Mouse (Mus musculus): Measurements from ENCODE around the gene Mef2c. TPM values are rescaled to one million over a fixed set of nuclear protein-coding genes. Genes with fewer than 3 reads are reported as not detected.

The Mef2c gene
- total RNA-seq, 2 experiments from 2014 or later = 119 to 131 TPM

DNA sequence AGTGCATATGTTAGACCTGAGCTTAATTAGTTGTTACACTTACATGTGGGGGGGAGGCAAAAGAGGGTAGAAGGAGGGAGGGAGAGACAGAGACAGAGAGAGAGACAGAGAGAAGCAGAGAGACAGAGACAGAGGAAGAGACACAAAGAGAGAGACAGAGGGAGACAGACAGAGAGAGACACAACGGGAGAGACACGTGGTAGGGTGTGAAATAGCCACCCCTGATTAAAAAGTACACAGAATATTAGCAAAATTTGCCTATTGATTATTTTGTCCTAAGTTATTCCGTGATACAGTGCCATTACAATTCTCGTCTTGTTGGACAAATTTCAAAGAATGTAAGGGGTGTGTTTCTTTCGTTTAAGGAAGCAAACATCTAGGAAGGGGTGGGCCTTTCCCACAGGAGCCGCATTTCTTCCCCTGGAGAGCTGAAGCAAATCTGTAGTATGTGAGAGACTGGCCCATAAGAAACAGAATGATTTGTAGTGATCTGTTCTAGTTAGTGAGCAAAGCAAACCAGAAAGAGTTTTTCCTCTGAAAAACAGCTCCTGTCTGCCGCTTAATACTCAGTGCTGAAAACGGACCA, 26.0 kb downstream of the Mef2c start:
- no peak for DNase-seq (ENCODE audit: low spot score in 2 of 2)
- TF ChIP-seq CTCF (conservative IDR thresholded peaks at IDR 0.05) = no peak
- peak overlapping the region; percentile 73 for H3K27ac ChIP-seq
- H3K4me3 ChIP-seq = peak overlapping the region; percentile 64

DNA sequence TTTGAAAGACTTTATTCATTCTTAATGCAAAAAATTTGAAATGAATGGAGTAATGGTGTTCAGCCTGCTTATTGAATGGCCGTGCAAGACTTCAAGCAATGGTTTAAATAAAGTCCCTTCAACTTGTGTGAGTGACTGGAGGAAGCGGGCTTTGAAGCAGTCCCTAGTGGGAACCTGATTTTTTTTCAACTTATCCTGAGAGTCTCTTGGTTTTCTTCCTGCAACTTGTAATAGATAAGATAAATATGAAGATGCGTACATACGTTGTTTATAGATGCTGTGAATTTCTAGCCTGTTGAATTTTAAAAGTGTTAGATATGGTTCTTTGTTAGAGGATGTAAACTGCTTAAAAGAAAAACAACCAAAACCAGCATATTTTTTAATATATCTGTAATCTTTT, 27.1 kb downstream of the Mef2c start:
- Histone ChIP-seq H3K27ac (peak overlapping the region; percentile 73), H3K4me3 (no peak overlapping the region; the same call in 1 of the 2 replicates)
- no peak for DNase-seq (ENCODE audit: low spot score in 2 of 2)
- no peak for TF ChIP-seq CTCF (conservative IDR thresholded peaks at IDR 0.05)

DNA sequence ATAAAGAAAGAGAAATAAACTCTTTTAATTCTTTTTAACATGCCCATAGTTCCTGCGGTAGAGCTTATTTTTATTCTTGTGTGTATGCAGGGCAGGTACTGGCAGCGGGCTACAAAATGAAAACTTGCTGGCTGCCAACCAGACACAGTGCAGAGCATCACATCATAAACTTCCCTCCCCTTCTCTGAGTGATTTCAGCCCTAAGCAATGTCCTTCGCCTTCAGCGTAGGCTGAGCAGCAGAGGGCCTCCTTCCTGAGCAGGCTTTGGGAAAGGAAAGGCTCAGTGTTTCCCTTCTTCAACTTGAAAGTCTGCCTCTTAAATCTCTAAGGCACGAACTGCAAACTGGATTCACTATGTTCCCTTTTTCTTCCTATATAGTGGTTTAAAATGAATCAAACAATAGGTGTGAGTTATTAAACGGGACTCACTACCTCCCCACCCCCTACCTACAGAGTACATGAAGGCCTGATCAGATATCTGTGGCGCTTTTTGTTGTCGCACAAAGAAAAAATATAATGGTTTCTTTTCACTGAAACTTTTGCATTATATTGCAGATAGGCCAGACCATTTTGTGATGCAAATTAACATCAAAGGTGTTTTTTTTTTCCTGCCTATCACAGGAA, 28.2 kb downstream of the Mef2c start:
- Histone ChIP-seq H3K27ac (peak overlapping the region; percentile 73), H3K4me3 (peak overlapping the region; percentile 17; the same call in 1 of the 2 replicates)
- DNase-seq (ENCODE audit: low spot score in 2 of 2) = peak in 1 of 2 experiments; percentile 26
- TF ChIP-seq CTCF (conservative IDR thresholded peaks at IDR 0.05) = peak; percentile 41

DNA sequence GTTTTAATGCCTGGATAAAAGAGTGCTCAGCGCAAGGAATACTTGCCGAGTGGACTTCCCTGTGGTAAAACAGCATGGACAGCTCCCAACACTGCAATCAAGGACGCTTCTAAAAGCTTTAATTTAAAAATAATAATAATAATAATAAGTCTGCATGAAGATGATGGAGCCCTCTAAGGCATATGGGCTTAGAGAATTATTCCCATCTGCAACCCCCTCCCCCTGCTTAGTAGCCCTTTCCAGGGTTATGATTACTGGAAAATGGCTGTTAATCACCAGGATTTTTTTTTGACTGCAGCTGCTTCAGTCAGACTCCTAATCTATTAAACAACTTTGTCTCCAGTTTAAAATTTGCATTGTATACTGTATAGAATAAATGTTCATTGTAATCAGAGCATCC, 32.5 kb downstream of the Mef2c start:
- no peak for TF ChIP-seq CTCF (conservative IDR thresholded peaks at IDR 0.05)
- Histone ChIP-seq H3K4me3 (no peak overlapping the region), H3K27ac (peak overlapping the region; percentile 46)
- no peak for DNase-seq (ENCODE audit: low spot score in 2 of 2)

DNA sequence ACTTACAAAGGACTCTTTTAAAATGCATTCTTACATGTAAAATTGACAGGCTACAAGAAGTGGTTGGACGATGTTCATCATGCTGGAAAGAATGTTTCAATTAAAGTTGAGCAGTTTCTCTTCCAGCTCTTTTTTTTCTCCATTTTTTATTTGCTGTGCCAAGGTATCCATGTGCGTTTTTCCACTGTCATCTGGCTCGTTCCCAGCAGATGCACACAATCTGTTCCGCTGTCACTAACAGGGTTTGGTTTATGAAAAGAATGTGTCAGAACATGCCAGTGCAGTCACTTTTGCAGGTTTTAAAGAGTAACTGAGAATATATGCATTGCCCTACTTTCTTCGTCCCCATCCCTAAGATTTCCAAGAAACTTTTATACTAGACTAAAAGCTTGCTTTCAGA, 33.3 kb downstream of the Mef2c start:
- no peak overlapping the region for H3K4me3 ChIP-seq
- H3K27ac ChIP-seq = peak overlapping the region; percentile 46; the same call in 1 of the 2 replicates
- no peak for TF ChIP-seq CTCF (conservative IDR thresholded peaks at IDR 0.05)
- peak; percentile 67 to 77 for DNase-seq (ENCODE audit: low spot score in 2 of 2)

DNA sequence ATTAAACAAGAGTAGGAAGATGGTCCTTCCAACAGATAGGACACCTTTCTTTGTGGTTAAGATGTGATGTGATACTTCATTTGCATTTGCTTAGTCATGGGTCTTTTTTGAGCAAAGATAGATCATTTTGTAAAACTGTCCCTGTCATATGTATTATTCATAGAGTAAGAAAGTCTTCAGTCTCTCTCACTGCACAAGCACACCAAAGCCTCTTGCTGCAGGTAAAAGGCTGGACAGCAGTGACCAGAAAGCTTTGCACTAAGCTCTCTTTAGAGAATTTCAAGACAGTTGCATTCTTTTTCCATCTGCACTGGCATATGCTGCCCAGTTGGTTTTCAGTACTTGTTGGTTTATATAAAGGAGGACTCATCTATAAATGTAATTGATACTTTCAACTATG, 36.1 kb downstream of the Mef2c start:
- TF ChIP-seq CTCF (conservative IDR thresholded peaks at IDR 0.05) = no peak
- H3K4me3 ChIP-seq = no peak overlapping the region
- H3K27ac ChIP-seq = no peak overlapping the region; the same call in 1 of the 2 replicates
- no peak for DNase-seq (ENCODE audit: low spot score in 2 of 2)

DNA sequence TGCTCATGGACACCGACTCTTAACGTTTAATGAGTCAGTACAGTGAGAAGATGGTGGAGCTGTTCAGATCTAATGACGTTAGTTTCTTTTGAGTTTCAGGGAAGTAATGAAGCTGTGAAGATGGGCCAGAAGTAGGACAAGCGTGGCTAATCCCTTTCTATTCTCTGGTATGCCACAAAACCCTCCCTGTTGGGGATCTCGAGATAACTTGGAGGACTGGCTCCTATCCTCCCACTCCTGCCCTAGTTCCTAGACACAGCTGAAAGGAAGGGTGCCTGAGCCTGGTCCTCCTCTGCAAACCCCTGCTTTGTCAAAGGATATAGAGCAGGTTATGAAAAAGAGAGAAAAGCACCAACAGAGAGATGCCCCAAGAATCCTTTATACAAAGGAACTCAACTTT, 38.8 kb downstream of the Mef2c start:
- Histone ChIP-seq H3K4me3 (no peak overlapping the region), H3K27ac (no peak overlapping the region)
- no peak for DNase-seq (ENCODE audit: low spot score in 2 of 2)
- no peak for TF ChIP-seq CTCF (conservative IDR thresholded peaks at IDR 0.05)

DNA sequence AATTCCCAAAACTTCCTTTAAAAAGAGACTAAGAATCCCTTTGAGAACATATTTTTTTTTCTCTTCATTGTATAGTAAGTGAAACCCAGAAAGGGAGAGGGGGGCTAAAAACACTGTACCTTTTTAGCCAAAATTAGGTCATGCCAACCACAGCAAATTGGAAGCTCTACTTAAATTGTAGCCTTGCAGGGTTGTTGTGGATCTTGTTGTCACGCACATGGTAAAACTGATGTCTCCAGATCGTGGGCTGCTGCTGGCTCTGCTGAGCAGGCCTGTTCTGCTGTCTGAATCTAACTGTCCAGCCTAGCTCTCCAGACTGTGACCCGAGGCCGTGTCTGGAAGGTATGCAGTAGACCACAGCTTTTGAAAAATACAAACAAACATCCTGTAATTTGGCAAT, 40.9 kb downstream of the Mef2c start:
- Histone ChIP-seq H3K27ac (no peak overlapping the region), H3K4me3 (no peak overlapping the region)
- TF ChIP-seq CTCF (conservative IDR thresholded peaks at IDR 0.05) = no peak
- DNase-seq (ENCODE audit: low spot score in 2 of 2) = no peak

DNA sequence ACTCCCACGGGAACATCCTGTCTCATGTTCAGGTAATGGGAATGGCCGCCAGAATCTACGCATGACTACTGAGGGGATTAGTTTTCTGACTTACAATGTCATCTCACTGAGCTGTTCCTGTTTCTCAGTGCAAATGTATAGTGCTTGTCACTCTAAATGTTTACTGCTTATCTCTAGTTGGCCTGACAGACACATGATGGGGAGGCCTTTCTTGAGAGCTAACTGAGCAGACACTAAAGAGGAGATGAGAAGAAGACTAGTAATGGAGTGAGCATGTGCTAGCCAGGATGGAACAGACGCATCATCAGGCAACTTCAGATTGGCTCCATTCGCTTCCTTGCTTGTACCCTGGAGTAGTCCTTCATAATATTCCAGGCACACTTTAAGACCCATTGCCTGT, 43.0 kb downstream of the Mef2c start:
- TF ChIP-seq CTCF (conservative IDR thresholded peaks at IDR 0.05) = no peak

DNA sequence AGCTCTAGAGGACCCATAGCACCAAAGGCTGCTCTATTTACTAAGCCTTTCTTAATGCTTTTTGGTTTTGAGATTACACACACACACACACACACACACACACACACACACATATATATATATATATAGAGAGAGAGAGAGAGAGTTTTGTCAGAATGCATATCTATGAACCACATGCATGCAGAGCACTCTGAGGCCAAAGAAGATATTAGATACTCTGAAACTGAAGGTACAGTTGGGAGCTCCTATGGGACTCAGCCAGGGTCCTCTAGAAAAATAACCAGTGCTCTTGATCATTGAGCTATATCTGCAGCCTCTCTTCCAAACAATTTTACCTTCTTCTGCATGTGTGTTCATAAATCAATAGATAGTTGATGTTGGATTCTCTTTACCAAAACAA, 47.4 kb downstream of the Mef2c start:
- TF ChIP-seq CTCF (conservative IDR thresholded peaks at IDR 0.05) = no peak
- no peak overlapping the region for H3K4me3 ChIP-seq
- H3K27ac ChIP-seq = no peak overlapping the region
- no peak for DNase-seq (ENCODE audit: low spot score in 2 of 2)

More for the DNA sequence above, 43.0 kb downstream of the Mef2c start:
- no peak overlapping the region for H3K27ac ChIP-seq
- no peak overlapping the region for H3K4me3 ChIP-seq
- DNase-seq (ENCODE audit: low spot score in 2 of 2) = no peak

DNA sequence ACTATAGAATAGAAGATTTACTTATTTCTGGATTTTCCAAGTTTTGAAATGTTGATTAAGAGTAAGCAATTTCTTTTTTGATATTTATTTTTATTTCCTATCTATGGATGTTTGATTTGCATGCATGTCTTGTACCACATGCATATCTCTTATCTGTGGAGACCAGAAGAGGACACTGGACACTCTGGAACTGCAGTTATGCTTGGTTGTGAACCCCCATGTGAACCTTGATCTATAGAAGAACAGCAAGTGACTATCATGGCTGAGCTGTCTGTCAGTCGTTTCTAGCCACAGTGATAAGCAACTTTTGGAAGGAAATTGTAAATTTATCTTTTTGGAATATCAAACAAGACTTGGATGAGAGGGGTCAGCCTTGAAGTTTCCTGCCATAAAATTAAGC, 48.2 kb downstream of the Mef2c start:
- DNase-seq (ENCODE audit: low spot score in 2 of 2) = no peak
- TF ChIP-seq CTCF (conservative IDR thresholded peaks at IDR 0.05) = no peak
- Histone ChIP-seq H3K4me3 (no peak overlapping the region), H3K27ac (no peak overlapping the region)

DNA sequence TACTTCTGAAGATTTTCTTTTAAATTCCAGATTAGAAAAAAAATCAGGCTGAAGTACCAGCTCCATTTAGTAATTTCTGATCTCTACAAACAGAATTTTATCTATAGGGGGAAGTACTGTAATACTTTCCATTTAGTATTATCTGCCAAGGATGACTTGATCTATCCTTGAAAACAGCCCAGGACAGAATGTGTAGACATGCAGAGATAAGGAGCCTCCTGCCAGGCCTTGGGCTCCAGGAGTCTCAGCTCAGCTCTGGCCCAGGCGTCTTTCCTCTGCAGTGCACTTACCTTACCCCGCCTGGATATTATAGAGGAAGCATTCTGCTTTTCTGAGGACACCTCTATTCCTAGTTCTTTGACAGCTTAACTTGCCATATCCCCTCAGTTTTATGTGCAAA, 59.4 kb downstream of the Mef2c start:
- no peak overlapping the region for H3K4me3 ChIP-seq
- no peak for DNase-seq (ENCODE audit: low spot score in 2 of 2)

DNA sequence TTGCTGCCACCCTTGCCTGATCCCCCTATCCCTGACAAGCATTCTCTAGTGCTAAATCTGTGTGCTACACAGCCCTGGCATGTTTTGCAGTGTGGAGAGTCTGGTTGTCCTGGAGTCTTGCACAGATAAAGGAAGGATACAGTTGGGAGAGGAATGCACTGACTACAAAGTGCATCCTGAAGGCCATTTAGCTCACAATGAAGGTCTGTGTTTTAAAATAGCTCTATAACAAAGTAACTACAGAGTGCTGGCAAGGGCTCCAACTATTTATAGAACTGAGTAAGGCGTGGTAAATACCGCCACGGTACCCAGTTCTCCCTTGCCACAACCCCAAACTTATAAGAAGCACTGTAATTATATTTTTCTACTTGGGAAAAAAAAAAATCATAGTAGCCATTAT, 61.9 kb downstream of the Mef2c start:
- no peak for TF ChIP-seq CTCF (conservative IDR thresholded peaks at IDR 0.05)
- Histone ChIP-seq H3K4me3 (no peak overlapping the region), H3K27ac (peak overlapping the region; percentile 66)
- no peak for DNase-seq (ENCODE audit: low spot score in 2 of 2)

More for the DNA sequence above, 59.4 kb downstream of the Mef2c start:
- no peak overlapping the region for H3K27ac ChIP-seq
- TF ChIP-seq CTCF (conservative IDR thresholded peaks at IDR 0.05) = no peak

DNA sequence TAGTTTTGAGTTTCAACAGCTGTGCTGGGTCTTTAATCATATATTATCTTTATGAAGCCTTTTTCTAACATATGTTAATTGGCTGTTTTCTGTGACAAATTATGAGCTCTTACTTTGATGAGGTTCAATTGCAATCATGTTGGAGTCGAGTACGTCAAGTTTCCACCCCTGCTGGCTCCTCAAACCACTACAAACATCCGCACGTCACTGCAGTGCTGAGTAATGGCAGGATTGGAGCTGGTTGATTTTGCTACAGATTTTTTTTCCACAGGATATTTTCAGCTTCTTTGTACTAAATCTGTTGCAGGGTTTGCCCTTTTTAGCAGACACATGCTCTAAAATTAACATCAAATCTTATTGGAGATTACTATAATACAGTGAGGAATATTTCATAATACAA, 62.3 kb downstream of the Mef2c start:
- DNase-seq (ENCODE audit: low spot score in 2 of 2) = no peak
- Histone ChIP-seq H3K4me3 (no peak overlapping the region), H3K27ac (peak overlapping the region; percentile 66)
- 0 out of 2 replicates have a peak, but pooled peaks have one; percentile 16 for TF ChIP-seq CTCF (conservative IDR thresholded peaks at IDR 0.05)

All from layer of hippocampus, adult 2 months (tissue).